Mouse (Mus musculus) lung, adult 18-20 months (tissue): ENCODE results near the gene Dyx1c1.

Experiments used
- DNase-seq, 2 experiments: peaks; one replicate each; pipeline ENCODE4 v3.0.0; 2022; ENCODE audit warnings: mixed read lengths in 2 of 2

The Dyx1c1 gene

GRCm38 (mm10) chr9:72974734-72975133 is 16.1 kb downstream of the Dyx1c1 start:
- no peak for DNase-seq

DNA sequence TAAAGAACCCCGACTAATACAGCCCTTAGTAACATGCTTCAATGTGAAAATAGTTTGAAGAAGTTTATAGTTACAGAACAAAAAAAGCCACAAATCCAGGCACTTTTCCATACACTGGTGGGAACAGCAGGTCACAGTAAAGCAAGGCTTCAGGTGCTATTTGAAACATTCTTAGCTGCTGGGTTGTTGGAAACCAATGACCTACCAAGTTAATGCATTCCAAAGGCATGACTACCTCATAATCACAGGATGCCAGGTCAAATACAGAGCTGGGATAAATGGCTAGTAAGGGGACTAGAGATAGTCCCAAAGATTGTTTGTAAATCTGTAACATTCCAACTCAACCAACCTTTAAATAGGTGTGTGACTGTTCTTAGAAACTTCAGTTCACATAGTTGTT is 16.7 kb downstream of the Dyx1c1 start:
- no peak for DNase-seq

DNA sequence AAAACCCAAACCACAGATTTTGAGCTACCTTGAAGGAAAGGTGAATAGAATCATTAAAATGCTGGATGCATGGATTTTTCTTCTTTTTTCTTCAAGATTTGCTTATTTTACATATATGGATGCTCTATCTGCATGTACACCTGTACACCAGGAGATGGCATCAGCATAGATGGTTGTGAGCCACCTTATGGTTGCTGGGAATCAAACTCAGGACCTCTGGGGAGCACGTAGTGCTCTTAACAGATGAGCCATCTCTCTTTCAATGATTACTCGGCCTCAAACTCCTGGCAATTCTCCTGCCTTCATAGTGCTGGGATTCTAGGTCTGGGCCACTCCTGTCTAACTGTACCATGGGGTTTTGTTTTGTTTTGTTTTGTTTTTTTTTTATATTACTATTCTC is 24.5 kb downstream of the Dyx1c1 start:
- no peak for DNase-seq

DNA sequence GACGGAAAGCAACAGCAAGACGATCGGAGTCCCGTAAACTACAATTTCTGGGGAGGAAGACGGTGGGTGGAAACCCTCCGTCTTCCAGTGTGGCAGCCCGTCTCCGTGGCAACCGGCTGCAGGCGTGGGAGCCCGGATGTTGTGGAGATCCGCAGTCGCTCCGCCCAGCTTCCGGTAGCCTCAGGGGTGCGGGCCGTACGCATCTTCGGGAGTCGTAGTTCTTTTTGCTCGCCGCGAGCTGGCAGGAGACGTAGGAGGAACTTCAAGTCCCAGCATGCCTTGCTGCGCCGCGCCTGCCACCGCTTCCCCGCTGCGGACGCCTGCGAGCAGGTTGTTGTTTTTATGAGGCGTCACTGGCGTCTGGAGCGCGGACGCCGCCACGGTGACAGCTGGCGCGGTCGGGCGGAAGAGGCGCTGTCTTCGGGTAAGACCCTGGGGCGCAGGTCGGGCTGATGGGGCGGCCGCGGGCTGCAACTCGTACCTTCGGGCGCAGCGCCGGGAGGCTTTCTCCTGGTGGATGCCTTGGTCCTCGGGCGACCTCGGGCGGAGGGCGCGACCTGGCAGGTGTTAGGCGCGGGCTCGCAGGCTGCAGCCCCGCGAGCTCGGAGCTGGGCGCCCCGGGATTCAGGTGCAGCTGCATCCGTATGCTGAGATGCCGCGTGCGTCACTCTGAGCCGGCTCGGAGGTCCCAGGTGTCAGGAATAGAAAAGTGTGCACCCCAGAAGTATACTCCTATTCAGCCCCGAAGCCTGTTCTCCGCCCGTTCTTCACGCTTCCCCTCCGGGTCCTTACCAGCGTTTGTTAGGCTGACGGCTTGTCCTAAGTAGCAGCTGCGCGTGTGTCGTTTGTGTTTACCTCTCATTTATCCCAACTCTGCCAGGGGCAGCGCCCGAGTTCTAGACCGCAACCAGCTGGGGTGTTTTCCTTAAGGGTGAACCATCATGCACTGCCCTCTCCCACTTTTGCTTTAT is 26.9 kb downstream of the Dyx1c1 start, which contains the start of the genes Ccpg1os and Ccpg1:
Gene Ccpg1os (minus strand): TSS at position 133 of the 971 bp plus-strand sequence.
Gene Ccpg1 (plus strand): TSS at position 180 of the 971 bp plus-strand sequence.
- DNase-seq, result peak; percentile 98

DNA sequence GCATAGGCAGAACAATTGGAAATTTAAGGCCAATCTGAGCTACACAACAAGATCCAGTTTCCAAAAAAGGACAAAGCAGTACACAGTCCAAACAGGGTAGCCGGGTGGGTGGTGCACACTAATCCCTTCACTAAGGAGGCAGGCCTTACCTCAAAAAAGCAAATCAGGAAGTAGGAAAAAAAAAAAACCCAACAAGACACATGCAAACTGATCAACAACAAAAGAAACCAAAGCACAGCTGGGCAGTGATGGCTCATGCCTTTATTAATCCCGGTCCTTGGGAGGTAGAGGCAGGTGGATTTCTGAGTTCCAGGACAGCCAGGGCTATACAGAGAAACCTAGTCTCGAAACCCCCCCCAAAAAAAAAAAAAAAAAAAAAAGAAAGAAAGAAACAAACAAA is 29.1 kb downstream of the Dyx1c1 start:
- no peak for DNase-seq

- DNase-seq, result no peak
Measured at GRCm38 (mm10) chr9:72988706-72989105, 30.1 kb downstream of the Dyx1c1 start.

DNA sequence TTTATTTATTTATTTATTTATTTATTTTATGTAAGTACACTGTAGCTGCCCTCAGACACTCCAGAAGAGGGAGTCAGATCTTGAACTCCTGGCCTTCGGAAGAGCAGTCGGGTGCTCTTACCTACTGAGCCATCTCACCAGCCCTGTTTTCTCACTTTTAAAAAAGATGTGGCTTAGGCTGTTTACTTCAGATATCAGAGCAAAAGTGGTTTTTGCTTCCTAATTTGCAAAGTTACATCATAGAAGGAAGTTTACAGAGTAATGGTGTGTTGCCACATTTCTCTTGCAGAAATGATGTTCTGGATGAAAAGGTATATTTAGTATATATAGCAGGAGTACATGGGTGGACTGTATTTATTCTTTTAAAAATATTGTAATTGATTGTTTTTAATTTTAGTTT is 32.8 kb downstream of the Dyx1c1 start:
- DNase-seq, result no peak

DNA sequence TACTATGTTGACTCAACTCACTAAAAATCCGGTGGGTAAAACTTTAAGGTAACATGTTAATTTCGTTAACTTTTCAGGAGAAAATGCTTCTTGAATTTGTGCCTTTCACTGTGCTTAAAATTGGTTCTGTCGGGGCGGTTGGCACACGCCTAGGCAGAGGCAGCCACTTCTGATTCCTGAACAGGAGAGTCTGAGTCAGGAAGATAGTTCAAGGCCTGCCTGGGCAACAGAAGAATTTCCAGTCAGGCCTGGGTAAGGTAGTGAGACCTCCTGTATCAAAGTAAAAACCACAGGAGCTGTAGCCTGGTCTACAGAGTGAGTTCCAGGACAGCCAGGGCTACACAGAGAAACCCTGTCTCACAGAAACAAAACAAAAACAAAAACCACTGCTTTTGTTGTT is 34.0 kb downstream of the Dyx1c1 start:
- DNase-seq, result no peak

GRCm38 (mm10) chr9:72996167-72996566 is 37.6 kb downstream of the Dyx1c1 start:
- DNase-seq, result no peak

DNA sequence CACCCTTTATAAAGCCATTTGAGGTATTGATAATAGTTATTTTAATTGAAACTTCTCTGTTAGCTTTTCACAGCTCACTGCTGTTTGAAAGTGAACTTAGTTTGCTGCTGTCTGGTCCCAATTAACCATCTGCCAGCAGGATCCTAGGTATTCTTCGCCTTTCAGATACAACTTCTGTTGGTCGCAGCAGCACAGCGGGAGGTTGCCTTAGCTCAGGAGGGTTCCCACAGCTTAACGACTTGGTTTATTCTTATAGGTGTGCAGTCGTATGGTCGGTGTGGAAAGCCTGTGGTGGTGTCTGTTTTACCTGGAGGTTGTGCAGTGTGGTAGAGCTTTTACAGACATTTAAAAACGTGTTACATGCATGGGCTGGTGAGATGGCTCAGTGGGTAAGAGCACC is 38.2 kb downstream of the Dyx1c1 start:
- no peak for DNase-seq

DNA sequence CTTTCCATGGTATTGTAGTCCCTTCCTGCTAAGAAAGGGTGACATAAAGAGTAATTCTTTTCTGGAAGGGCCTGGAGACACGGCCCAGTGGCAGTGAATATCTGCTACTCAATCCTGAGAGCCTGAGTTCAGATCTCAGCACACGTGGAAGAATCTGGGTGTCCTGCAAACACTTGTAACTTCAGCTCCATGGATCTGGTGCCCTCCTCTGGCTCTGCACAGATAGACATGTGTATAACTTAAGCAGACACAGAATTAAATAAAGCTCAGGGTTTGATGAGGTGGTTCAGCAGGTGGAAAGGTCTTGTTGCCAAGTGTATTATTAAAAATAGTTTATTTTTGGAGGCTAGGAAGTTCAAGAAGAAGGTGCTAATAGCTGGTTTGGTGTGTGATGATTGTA is 41.9 kb downstream of the Dyx1c1 start:
- no peak for DNase-seq

GRCm38 (mm10) chr9:73001314-73002011 is 42.9 kb downstream of the Dyx1c1 start:
- no peak for DNase-seq

DNA sequence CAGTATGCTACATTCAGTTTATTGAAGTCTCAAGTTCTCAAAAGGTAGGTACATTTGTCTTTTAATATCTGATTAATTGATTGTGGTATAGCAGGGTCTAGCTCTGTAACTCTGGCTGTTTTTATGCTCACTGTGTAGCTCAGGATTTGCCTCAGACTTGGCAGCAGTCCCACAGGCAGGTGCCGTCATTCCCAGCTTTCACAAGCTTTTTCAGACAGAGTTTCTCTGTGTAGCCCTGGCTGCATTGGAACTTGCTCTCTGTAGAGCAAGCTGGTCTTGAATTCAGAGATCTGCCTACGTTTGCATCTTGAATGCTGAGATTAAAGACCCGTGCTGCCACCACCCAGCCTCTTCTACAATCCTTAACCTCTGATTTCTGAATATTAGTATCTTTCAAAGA is 43.6 kb downstream of the Dyx1c1 start:
- DNase-seq, result no peak

GRCm38 (mm10) chr9:73004076-73004475 is 45.5 kb downstream of the Dyx1c1 start:
- DNase-seq, result peak; percentile 47 to 59

DNA sequence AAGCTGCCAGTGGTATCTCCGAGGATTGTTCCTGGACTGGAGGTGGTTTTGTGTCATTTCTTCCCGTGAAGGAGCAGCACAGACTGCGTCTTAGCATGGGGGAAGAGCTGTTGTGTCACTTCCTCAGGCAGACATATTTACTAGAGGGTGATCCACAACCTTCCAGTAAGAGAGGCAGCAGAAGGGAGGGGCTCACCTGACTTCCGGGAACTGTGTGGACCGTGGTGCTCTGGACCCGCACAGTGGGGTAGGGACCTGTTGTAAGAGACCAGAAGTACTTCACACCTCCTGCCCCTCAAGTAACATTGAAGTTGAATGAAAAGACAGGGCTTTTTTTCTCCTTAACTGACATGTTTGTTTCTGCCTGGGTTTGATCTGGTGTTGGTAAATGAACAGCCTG is 46.5 kb downstream of the Dyx1c1 start:
- no peak for DNase-seq

GRCm38 (mm10) chr9:73006175-73006574 is 47.6 kb downstream of the Dyx1c1 start:
- no peak for DNase-seq

DNA sequence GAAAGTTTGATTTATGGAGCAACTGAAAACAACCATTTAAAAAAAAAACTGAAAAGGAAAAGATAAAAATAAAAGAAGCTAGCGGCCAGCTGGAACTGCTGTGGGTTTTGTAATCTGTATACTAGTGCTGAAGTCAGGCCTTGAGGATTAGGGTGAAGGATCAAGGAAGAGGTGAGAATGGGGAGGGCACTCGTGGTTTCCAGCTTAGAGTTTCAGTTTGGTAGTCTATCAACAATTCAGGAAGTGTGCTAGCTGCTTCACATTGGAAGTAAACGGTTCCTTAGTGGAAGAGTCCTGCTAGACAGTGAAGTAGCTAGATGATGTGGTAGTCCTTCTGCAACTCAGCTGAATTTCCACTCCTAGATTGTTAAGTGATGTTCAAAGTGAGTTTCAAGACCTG is 49.8 kb downstream of the Dyx1c1 start:
- no peak for DNase-seq

- no peak for DNase-seq
Measured at GRCm38 (mm10) chr9:73012629-73013028, 54.0 kb downstream of the Dyx1c1 start.

- DNase-seq, result no peak
Measured at GRCm38 (mm10) chr9:73014724-73015123, 56.1 kb downstream of the Dyx1c1 start.

GRCm38 (mm10) chr9:73019841-73020240 is 61.3 kb downstream of the Dyx1c1 start:
- peak; percentile 74 to 75 for DNase-seq

DNA sequence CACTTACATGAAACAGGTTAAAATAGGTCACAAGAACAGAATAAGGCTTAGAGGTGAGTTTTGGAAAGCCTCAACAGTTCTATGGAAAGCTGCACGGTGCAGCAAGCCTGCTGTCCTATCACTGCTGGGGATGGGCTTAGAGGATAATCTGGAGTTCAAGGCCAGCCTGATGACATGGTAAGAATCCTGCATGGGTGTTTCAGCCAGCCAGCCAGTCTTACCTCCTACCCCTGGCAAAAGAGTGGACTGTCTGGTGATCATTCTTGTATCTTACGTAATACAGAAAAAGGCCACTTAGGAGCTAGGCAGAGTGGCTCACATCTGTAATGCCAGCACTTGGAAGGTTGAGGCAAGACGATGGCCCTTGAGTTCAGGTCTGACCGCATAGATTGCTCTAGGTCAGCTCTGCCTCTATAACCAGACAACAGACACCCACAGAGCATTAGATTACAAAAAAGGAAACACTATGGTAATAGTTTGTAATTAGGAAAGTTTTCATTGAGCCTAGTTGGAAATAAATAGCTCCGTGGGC is 62.0 kb downstream of the Dyx1c1 start:
- peak in 1 of 2 experiments; percentile 25 for DNase-seq
